Mouse (Mus musculus) left cerebral cortex, adult 18-20 months (tissue): ENCODE measurements around the gene Lypd5. TPM values are rescaled to one million over a fixed set of nuclear protein-coding genes. Genes with fewer than 3 reads are reported as not detected.
A peak's percentile ranks its signal among the peaks of the same experiment; 100 is the strongest.

Experiments used
- DNase-seq, 2 experiments: peaks; one replicate each; pipeline ENCODE4 v3.0.0; 2021 to 2022; ENCODE audit warnings: low spot score in 2 of 2, mixed read lengths in 1 of 2
- total RNA-seq, 2 experiments: library from RNA; stranded (reverse); gene quantifications; 2 replicates each; pipeline ENCODE4 v1.2.3; 2021

The Lypd5 gene
- total RNA-seq, 2 experiments from 2014 or later = not detected

DNA sequence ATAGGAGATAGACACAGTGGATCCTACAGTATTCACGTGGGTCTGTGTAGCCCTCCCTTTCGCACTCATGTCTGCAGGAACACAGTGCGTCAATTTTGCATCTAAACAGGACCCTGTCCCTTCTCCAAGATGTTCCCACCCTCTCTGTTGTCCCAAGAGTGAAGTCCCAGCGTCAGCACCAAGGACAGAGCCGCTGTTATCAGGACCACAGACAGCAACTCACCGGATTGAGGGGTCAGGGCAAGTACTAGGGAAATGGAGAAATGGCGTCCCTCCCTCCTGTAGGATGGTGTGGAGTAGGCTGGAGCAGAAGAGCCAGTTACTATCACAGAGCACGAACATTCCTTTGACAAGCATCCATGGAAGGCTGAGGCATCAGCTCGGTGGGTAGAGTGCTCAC is 10.3 kb downstream of the Lypd5 start:
- no peak for DNase-seq

DNA sequence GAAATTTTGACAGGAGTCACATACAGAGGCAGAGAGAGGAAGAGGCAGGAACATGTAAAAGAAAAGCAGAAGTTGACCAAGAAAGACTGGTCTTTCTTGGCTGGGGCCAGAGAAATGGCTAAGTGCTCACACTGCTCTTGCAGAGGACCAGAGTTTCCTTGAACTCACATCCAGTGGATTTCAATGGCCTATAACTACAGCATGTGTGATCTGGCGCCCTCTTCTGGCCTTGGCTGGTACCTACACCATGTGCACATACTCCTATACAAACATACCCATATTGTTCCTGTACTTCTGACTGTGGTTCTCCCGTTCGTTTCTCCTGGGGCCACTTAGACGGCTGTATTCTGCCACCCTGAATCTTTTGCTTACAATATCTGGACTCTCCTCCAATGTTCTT is 12.0 kb downstream of the Lypd5 start:
- DNase-seq = no peak

DNA sequence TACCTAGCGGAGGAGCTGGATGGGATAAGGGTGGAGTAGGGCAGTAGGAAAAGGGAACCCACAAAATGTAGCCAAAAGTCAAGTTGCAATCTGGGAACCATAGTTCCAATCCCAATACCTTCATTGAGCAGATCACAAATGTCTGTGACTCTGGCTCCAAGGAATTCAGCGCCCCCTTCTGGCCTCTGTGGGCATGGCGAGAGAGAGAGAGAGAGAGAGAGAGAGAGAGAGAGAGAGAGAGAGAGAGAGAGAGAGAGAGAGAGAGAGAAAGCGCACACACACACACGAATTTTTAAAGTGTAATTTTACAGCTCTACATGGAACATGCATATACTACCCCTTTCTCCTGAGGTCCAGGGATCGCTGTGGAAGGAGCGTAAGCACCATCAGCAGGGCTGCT is 14.2 kb downstream of the Lypd5 start:
- DNase-seq = peak; percentile 34 to 59

DNA sequence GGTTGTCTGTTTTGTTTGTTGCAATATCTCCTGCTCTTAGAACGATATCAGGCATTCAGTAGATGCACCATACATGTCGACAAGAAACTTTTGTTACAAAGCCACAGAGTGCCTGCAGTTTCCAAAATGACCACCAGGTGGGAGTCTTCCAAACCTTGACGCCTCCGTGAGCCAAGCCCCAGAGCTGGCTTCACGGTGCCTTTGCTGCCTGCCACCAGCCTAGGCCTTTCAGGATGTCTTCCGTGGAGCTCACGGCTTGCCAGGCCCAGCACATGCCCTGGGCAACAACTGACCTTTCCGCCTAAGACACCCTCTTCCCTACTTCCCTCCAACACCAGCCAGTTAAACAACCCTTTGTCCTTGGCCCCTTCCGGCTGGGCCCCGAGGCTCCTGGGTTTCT is 15.8 kb downstream of the Lypd5 start:
- peak; percentile 80 to 90 for DNase-seq

DNA sequence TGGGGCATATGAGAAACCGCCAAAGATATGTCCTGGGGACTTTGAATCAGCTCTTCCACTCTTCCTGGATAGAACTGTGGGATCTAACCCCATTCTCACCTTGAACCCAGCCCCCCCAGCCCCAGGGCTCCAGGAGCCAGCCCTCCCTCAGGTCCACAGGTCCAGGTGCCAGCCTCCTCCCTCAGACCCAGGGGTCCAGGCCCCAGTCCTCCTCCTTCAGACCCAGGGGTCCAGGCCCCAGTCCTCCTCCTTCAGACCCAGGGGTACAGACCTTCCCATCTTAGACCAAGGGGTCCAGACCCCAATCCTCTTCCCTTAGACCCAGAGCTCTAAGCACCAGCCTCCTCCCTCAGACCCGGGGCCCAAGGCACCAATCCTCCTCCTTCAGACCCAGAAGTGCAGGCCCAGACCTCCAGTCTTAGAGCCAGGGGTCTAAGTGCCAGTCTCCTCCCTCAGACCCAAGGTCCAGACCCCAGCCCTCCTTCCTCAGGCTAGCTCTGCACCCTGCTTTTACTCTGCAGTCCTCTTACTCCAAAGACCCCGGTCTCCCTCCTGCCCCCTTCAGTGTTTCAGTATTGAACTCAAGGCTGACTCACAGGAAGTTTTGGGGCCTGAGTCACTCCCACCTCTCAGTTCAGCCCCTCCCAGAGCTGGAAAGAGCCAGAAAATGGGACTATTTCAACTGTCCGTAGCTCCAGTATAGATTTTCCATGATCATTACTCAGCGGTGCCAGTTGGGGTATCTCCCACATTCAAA is 16.4 kb downstream of the Lypd5 start:
- DNase-seq = no peak

DNA sequence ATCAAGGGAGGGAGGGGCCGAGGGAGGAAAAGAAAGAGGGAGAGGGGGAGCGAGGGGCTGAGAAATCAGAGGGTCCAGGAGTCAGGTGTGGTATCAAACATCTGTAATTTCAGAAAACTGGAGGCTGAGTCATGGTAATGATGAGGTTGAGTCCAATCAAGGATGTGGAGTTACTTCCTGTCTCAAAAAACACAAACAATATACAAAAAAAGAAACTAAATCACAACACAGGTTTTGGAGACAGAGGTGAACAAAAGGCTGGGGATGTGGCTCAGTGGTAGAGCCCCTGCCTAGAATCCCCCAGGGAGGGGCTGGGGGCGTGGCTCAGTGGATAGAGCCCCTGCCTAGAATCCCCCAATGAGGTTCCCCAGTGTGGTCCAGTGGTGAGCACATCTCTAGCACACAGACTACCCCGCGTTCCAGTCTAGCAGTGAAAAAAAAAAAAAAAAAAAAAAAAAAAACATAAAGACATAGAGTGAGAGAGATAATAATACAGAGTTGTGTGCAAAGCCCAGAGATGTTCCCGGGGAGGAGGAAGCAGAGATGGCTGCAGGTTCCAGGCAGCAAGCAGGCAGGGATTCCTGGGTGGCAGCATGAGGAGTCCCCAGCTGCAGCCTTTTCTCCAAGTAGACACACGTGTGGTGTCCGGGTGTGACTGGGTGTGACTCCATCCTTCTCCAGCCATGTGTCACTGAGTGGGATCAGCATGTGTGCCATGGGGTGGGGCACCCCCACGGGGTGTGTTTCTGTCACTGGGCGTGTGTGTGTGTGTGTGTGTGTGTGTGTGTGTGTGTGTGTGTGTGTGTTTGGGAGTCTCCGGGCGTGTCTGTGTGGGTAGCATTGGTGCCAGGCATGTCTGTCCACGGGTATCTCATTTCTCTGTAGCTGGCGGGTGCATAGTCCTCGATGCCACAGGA is 18.0 kb downstream of the Lypd5 start:
- DNase-seq = no peak

DNA sequence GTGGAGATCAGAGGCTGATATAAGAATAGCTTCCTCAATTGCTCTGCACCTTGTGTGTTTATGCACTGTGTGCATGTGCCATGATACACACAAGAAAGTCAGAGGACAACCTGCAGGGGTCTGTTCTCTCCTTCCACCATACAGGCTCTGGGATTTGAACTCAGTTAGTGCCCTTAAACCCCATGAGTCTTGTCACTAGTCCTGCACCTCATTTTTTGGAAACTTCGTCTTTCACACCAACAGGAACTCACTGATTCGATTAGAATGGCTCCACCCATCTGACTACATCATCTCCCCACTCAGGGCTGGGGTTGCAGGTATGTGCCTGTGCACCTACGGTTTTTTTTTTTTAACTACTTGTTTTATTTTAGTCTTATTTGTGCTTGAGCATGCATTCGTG is 19.2 kb downstream of the Lypd5 start:
- no peak for DNase-seq

DNA sequence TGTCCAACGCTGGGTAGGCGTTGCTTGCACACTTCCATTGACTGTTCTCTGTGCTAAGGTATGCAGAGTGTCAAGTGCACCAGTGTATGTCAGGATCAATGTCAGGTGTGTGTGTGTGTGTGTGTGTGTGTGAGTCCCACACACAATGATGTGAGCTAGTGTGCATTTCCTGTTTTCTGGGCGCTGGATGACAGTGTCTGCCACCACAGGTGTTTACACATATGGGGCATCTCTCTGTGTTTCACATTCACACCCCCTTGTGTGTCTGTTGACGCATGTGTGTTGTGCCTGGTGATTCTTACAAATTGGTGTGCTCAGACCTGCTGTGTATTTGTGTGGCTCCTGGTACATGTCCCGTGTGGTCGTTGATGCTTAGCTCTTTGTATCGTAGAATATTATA is 19.9 kb downstream of the Lypd5 start:
- DNase-seq = no peak

DNA sequence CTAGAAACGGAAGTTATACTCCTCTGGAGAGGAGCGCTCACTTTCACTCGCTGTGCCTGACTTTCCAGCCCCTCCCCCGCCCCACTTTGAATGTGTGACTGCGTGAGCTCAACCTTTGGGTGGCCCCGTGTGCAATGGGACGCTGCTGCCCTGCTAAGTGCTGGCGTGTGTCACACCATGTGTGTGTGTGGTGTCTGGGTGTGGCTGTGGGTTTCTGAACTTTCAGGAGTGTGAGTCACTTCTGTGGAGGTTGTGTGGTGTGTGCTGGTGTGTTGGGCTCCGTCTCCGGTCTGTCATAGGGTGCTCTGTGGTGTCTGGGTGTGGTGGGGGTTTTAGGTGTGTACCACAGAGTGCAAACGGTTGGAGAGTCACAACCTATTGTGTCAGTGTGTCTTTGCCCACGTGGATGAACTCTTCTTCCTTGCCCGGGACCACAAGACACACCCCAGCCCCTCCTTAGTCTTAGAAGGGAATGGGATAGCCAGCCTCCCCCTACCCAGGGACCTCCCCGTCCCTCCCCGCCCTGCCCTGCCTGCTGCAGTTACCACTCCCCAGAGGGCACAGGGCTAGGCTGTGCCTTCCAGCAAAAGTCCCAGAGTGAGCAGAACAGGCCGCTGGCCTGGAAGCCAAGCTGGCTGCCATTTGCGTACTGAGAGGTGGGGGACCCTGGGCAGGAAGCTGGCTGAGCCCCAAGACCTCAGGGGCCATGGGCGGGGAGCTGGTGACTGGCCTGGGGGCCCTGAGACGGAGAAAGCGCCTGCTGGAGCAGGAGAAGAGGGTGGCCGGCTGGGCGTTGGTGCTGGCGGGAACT is 20.9 kb downstream of the Lypd5 start, which contains the start of gene Kcnn4:
Gene Kcnn4 (plus strand): TSS at position 533 of the 811 bp plus-strand sequence.
- DNase-seq = no peak

DNA sequence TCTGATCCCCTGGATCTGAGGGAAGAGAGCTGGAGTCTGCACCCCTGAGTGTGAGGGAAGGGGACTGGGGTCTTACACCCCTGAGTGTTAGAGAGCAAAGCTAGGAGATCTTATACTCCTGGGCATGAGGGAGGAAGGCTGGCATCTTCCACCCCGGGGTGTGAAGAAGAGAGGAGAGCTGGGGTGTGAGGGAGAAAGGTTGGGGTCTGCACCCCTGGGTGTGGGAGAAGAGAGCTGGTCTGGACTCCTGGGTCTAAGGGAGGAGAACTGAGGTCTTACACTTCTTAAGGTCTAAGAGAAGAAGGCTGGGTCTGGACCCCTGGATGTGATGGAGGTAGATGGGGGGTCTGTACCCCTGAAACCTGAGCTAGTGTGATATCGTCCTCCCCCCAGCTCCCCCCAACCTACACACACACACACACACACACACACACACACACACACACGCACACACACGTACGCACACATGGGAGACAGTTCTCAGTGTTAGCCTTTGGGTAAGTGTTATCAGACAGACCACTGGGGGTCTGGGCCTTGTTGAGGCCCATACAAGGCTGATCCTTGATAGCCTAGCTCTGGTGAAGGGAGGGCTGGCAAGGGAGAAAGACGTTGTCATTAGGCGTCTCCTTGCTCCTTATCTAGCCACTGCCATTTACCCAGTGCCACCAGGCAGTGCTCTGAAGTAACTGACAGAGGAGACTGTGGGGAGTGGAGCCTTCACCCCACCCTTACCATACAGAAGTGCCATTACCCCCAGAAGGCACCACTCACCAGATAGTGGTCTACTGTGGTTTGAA is 22.2 kb downstream of the Lypd5 start:
- no peak for DNase-seq

DNA sequence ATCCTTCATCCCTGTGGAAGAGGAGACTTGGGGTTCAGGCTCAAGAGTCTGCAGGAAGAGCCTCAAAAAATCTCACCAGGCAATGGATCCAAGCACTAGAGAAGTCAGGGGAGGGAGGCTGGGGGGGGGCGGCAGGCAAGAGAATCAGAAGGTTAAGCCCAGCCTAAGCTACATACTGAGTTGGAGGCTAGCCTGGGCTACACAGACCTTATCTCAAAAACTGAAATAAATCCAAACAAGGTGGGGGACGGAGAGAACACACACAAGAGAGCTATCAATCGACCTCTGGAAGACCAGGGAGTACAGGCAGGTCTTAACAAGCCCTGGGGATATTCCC is 22.8 kb downstream of the Lypd5 start:
- no peak for DNase-seq

DNA sequence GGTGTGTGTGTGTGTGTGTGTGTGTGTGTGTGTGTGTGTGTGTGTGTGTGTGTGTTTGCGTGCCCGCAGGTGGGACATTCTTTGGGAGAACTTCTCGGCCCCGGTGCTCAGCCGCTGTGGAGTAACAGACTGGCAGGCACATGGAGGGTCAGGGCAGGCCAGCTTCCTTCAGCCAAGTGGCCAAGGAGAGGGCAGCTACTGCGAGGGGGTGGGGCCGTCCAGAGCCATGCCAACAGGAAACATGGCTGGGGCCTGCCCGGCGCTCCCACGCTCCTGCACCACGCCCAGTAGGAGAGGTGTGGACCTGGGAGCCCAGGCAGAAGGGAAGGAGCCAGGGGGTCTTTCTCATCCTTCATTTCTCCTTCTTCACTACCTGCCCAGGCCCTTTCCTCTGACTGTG is 23.3 kb downstream of the Lypd5 start:
- no peak for DNase-seq

DNA sequence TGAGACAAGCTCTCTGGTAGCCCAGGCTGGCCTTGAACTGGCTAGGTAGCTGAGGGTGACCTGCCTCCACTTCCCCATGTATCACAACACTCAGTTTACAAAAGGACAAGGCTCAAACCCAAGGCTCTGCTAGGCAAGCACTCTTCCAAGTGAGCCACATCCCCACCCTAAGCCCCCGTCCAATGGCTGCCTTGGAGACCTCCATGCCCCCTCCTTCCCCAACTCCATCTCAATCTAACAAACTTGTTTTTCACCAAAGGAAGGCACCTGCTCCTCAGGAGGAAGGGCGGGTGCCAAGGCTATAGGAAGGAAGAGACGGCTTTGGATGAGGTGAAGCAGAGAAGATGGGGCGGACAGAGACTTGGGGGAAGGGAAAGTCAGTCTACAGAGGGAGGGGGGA is 23.8 kb downstream of the Lypd5 start:
- no peak for DNase-seq

DNA sequence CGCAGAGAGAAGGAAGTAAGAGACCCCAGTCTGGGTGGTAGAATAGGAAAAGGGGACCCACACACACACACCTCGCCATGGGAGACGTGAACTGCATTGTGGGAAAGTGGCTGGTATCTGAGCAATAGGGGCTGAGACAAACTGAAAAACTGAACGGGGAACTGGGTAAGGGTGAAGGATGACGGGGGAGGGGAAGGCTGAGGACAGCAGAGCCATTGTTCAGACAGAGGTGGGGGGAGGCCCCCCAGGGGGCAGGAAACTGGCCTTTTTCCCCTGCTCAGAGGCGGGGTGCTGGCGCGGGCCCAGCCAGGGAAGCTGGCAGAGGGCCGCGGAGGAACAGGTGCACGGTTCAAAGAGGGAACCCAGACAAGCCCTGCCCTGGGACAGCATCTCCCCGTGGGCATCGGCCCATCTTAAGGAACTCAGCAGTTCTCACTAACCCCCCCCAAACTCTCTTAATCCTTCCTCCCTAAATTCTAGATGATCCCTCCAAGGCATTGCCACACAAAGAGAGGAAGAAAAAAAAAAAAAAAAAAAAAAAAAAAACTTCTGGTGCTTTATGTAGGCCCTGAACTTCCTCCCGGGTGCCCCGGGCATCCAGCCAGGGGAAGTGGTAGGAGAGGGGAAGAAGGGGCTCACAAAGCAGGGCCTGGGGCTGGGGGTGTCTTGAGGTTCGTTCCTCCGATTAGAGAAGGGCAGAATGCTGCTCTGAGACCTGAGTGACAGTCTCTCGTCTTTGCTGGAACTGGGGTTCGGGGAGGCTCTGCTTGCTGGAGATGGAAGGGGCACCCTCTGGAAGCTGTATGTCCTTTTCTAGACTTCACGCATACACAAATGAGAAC is 24.8 kb downstream of the Lypd5 start:
- DNase-seq = no peak

DNA sequence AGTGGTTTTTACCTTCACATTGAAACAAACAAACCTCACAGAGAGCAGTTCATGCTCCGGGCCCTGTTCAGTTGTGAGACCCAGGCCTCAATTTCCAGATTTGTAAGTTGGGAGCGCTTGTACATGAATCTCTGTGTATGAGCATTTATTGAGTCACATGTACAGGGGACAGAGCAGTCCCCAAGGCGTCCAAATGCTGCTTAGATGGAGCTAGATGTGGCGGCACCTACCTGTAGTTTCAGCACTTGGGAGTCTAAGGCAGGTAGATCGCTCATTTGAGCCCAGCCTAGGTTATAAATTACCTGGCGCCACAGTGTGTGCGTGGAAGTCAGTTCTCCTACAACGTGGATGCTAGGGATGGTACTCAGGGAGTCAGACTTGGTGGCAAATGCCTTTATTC is 27.5 kb downstream of the Lypd5 start:
- DNase-seq = no peak

DNA sequence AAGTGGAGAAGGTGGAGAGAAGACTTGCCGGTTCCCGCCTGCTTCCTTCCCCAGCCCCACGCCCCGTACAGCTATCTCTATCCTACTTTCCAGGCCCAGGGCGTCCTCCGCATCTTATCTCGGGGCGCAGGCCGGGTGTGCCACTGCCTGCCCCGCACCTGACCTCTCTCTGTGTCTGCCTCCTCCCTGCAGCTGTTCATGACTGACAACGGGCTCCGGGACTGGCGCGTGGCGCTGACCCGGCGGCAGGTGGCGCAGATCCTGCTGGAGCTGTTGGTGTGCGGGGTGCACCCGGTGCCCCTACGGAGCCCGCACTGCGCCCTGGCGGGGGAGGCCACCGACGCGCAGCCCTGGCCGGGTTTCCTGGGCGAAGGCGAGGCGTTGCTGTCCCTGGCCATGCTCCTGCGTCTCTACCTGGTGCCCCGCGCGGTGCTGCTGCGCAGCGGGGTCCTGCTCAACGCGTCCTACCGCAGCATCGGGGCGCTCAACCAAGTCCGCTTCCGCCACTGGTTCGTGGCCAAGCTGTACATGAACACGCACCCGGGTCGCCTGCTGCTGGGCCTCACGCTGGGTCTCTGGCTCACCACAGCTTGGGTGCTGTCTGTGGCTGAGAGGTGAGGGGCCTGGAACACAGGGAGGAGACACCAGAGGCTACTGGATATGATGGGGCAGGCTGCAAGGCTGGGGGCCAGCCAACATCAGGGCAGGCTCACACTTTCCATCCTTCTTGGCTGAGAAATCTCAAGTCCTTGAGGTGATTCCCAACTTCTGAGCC is 28.3 kb downstream of the Lypd5 start:
- DNase-seq = no peak

DNA sequence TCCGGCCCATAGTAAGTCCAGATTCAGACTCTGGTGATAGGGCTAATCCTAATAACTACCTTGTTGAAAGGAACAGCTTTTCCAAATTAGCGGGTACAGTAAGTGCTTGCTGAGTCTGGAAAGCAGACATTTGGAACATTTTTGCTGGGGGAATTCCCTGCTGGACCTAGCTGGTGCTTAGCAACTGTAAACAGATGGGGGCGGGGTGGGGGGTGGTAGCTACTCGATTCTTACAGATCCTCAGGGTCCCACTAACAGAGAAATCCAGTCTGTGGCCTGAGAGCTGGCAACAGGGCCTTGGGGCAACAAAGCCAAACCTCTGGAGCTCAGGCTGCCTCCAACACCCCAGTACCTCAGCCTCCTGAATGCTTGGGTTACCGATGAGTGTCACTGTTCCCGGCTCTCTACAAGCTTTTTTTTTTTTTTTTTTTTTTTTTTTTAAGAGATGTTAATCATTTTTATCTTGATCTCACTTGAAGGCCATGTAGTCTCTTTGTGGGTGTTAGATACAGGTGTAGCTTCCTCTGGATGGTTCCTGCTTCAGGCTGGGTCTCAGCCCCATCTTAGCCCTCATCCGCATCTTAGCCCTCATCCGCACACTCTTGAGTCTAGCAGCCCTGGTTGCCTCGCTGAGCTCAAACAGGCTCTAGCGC is 29.2 kb downstream of the Lypd5 start:
- DNase-seq = no peak

DNA sequence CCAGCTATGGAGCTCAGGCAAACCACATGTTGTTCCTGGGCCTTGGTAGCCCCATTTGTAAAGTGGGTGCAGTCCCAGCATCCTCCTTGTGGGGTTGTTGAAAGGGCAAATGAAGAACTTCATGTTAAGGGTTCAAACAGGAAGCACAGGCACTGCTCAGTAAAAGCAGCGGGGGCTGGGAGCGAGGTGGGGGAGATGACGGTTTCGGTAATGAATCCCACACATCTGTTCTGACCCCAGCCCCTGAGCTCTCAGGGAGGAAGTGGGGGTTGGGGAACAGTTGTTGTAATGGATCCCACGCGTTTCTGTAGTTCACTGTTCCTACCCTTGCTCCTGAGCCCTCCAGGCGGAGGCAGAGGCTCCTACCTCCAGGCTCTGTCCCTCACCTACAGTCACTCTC is 30.9 kb downstream of the Lypd5 start:
- no peak for DNase-seq

DNA sequence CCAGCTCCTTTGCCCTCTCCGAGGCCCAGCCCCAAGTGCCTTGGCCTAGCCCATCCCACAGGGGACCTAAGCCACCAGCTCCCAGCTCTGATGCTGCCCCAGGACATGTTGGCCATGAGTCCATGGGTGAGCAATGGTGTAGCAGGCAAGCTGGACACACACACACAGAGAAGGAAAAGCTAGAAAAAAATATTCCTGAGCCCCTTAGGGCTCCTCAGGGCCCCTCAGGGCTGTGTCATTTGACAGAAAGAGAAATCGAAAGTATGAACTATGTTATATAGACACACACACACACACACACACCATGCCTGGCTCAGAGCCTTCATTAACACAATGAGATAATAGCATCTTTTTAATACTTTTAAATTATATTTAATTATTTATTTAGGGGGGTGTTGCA is 31.4 kb downstream of the Lypd5 start:
- DNase-seq = no peak
